Mouse (Mus musculus) intestine, embryonic 16.5 days (tissue): ENCODE measurements around the gene Ksr2. TPM values are rescaled to one million over a fixed set of nuclear protein-coding genes. Genes with fewer than 3 reads are reported as not detected.
"Not testable (repeated sequence)": the region's sequence is repeated elsewhere in the genome, so short reads cannot be mapped to it uniquely, and the experiment has no call there.

Experiments used
- ATAC-seq: fragments of 200-750 bp; cut with Nextera tagmentation; 2 replicates; pipeline ENCODE4 v1.8.0; 2017; ENCODE audit warnings: moderate TSS enrichment, moderate library complexity
- H3K27ac ChIP-seq: fragments of 300-500 bp; sonication (generic); 2 replicates; pipeline ENCODE4 v1.5.1; 2014; ENCODE audit warnings: mild to moderate bottlenecking, low read length
- H3K27me3 ChIP-seq: fragments of 300-500 bp; sonication (generic); replicated peaks from 2 replicates; pipeline ENCODE4 v1.6.1; 2014; ENCODE audit warnings: low read length, control low read depth, mixed read lengths; ENCODE audit not compliant: control insufficient read depth, insufficient read depth
- H3K36me3 ChIP-seq: fragments of 300-500 bp; sonication (generic); 2 replicates; pipeline ENCODE4 v1.6.1; 2014; ENCODE audit warnings: low read length, control low read depth; ENCODE audit not compliant: control insufficient read depth, insufficient read depth
- H3K4me1 ChIP-seq: fragments of 300-500 bp; sonication (generic); 2 replicates; pipeline ENCODE4 v1.6.1; 2014; ENCODE audit warnings: low read length, control low read depth, mixed read lengths; ENCODE audit not compliant: control insufficient read depth, insufficient read depth
- H3K4me2 ChIP-seq: fragments of 300-500 bp; sonication (generic); 2 replicates; pipeline ENCODE4 v1.6.1; 2014; ENCODE audit warnings: low read depth, low read length, control low read depth
- H3K4me3 ChIP-seq: fragments of 300-500 bp; sonication (generic); 2 replicates; pipeline ENCODE4 v1.5.1; 2014; ENCODE audit warnings: mild to moderate bottlenecking, low read length
- H3K9ac ChIP-seq: fragments of 300-500 bp; sonication (generic); 2 replicates; pipeline ENCODE4 v1.6.1; 2014; ENCODE audit warnings: low read depth, low read length
- H3K9me3 ChIP-seq: fragments of 300-500 bp; sonication (generic); 2 replicates; pipeline ENCODE4 v1.6.1; 2016; ENCODE audit warnings: low read length, control low read depth; ENCODE audit not compliant: control insufficient read depth
- WGBS: fragments of 180-500 bp; shearing (Covaris S2); extraction: QIAGEN DNeasy Blood & Tissue Kit; methylation state at CpG from one replicate; pipeline ENCODE4 v1.1.7; 2014; 5-methylcytosine and 5-hydroxymethylcytosine counted together
- polyA plus RNA-seq: library from polyadenylated mRNA; unstranded; fragments of >200 nt; fragmentation: Nextera tagmentation; extraction: Ambion mirVana; gene quantifications from 2 replicates; pipeline ENCODE4 v1.2.1, GENCODE M21; 2015

Gene Ksr2
- polyA plus RNA-seq, 1 experiment from 2014 or later: 0.20 TPM

DNA sequence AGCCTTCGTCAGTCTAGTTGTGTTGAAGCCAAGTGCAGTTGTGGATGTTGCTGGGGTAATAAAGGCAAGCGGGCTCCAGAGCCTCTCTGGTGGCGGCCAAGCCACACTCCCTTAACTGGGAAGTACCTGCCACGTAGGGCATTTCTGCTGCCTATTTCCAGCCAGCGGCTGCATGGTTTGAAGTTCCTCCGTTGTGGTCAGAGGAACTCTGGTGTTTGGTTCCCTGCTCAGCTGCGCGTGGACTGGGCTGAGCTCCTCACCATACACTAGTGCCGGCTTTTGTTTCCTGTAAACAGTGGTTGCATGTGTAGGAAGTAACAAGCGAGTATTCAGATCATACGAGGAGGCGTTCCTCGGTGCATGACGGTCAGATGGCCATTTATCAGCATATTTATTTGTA, 36.1 kb upstream of the Ksr2 start:
- not testable (repeated sequence) for H3K4me1 ChIP-seq, H3K9ac ChIP-seq, H3K4me3 ChIP-seq, H3K9me3 ChIP-seq, H3K4me2 ChIP-seq, ATAC-seq, H3K27ac ChIP-seq, H3K27me3 ChIP-seq
- peaks cover 35% of the 10 kb centered on the region for H3K36me3 ChIP-seq
- 92% methylated on average over 14 of the region's 14 CpGs for WGBS

- H3K4me1 ChIP-seq: no peaks in the 10 kb centered on the region
- H3K27ac ChIP-seq: no peak overlapping the region
- 68% methylated on average over 4 of the region's 4 CpGs for WGBS
- no peak overlapping the region for H3K4me2 ChIP-seq
- H3K9me3 ChIP-seq: no peaks in the 10 kb centered on the region
- H3K9ac ChIP-seq: no peak overlapping the region
- peaks cover 42% of the 10 kb centered on the region for H3K36me3 ChIP-seq
- no peaks in the 10 kb centered on the region for H3K27me3 ChIP-seq
- no peak for ATAC-seq
- no peak overlapping the region for H3K4me3 ChIP-seq
Observed at GRCm38 (mm10) chr5:117380199-117380598, 33.6 kb upstream of the Ksr2 start.

DNA sequence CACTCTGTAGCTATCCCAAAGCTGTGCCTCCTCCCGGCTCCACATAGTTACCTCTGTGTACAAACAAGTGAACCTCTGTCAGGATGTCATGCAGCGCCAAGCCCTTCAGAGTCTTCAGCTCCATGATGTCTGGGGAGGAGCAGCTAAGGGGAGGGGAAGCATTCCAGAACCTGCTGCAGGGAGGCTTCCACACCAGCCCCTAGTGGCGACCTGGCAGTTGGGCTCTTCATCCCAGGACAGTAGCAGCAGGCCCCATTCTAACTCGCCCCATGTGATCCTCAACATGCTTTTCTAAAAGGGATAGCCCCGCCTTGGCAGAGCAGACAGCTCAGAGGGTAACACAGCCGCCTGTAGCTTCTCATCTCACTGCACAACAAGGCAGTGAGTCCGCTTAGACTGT, 32.0 kb upstream of the Ksr2 start:
- Histone ChIP-seq H3K9ac (no peak overlapping the region), H3K27ac (no peak overlapping the region), H3K9me3 (no peaks in the 10 kb centered on the region), H3K4me3 (no peak overlapping the region), H3K36me3 (peaks cover 30% of the 10 kb centered on the region), H3K4me2 (no peak overlapping the region), H3K27me3 (no peaks in the 10 kb centered on the region), H3K4me1 (no peaks in the 10 kb centered on the region)
- peak; percentile 32; the same call in 1 of the 2 replicates for ATAC-seq
- WGBS: 81% methylated on average over 7 of the region's 7 CpGs

- Histone ChIP-seq H3K4me2 (no peak overlapping the region), H3K36me3 (peaks cover 25% of the 10 kb centered on the region), H3K9ac (no peak overlapping the region), H3K27me3 (no peaks in the 10 kb centered on the region), H3K27ac (no peak overlapping the region), H3K4me1 (peaks cover 11% of the 10 kb centered on the region), H3K9me3 (no peaks in the 10 kb centered on the region), H3K4me3 (no peak overlapping the region)
- no peak for ATAC-seq
- WGBS: 83% methylated on average over 12 of the region's 12 CpGs
Observed at GRCm38 (mm10) chr5:117383198-117383597, 30.6 kb upstream of the Ksr2 start.

- H3K4me1 ChIP-seq: peaks cover 15% of the 10 kb centered on the region
- peak overlapping the region; percentile 54 for H3K27ac ChIP-seq
- ATAC-seq: peak; percentile 75
- H3K9ac ChIP-seq: peak overlapping the region; percentile 93
- 10% methylated on average over 16 of the region's 16 CpGs for WGBS
- H3K36me3 ChIP-seq: peaks cover 10% of the 10 kb centered on the region
- H3K27me3 ChIP-seq: no peaks in the 10 kb centered on the region
- peaks cover 7% of the 10 kb centered on the region for H3K9me3 ChIP-seq
- H3K4me2 ChIP-seq: peak overlapping the region; percentile 73
- peak overlapping the region; percentile 85 for H3K4me3 ChIP-seq
Observed at GRCm38 (mm10) chr5:117388296-117388751, 25.5 kb upstream of the Ksr2 start.

GRCm38 (mm10) chr5:117388877-117389276, 24.9 kb upstream of the Ksr2 start, which contains the start of gene Rfc5:
Rfc5 (minus strand) TSS chr5:117389047.
- Histone ChIP-seq H3K27ac (peak within 1 kb of the TSS; percentile 54), H3K9me3 (peaks cover 7% of the 10 kb centered on the region), H3K9ac (peak within 1 kb of the TSS; percentile 93), H3K4me2 (peak within 1 kb of the TSS; percentile 73), H3K4me1 (peaks cover 15% of the 10 kb centered on the region), H3K27me3 (no peaks in the 10 kb centered on the region), H3K4me3 (peak within 1 kb of the TSS; percentile 85), H3K36me3 (peaks cover 6% of the 10 kb centered on the region)
- under 1% methylated on average over 44 of the region's 44 CpGs for WGBS
- ATAC-seq: peak; percentile 99

- WGBS: 82% methylated on average over 1 of the region's 1 CpGs
Observed at GRCm38 (mm10) chr5:117390895-117391294, 22.9 kb upstream of the Ksr2 start.

DNA sequence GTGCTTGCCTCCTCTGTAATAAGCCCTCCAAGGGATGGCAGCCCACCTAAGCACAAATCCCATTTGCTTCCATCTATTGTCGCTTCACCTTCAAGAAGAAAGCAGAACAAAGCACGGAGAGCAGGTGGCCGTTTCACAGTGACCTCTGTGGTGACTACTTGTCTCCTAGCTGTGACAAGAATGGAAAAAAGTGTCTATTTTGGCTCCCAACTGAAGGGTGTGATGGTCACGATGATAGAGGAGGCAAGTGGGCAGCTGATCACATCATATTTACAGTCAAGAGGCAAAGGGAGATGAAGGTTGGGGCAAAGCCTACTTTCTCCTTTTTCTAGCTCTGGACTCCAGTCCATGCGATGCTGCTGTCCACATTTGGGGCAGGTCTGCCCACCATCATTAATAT, 18.0 kb upstream of the Ksr2 start:
- no peaks in the 10 kb centered on the region for H3K27me3 ChIP-seq
- H3K4me3 ChIP-seq: no peak overlapping the region
- H3K4me2 ChIP-seq: no peak overlapping the region
- no peak overlapping the region for H3K27ac ChIP-seq
- H3K9ac ChIP-seq: no peak overlapping the region
- peaks cover 7% of the 10 kb centered on the region for H3K9me3 ChIP-seq
- 89% methylated on average over 5 of the region's 5 CpGs for WGBS
- ATAC-seq: no peak
- H3K4me1 ChIP-seq: no peaks in the 10 kb centered on the region
- no peaks in the 10 kb centered on the region for H3K36me3 ChIP-seq

More at GRCm38 (mm10) chr5:117390895-117391294, 22.9 kb upstream of the Ksr2 start:
- Histone ChIP-seq H3K4me2 (no peak overlapping the region), H3K36me3 (no peaks in the 10 kb centered on the region), H3K27ac (no peak overlapping the region), H3K9ac (no peak overlapping the region), H3K9me3 (peaks cover 7% of the 10 kb centered on the region), H3K27me3 (no peaks in the 10 kb centered on the region), H3K4me3 (no peak overlapping the region), H3K4me1 (peaks cover 15% of the 10 kb centered on the region)
- no peak for ATAC-seq

DNA sequence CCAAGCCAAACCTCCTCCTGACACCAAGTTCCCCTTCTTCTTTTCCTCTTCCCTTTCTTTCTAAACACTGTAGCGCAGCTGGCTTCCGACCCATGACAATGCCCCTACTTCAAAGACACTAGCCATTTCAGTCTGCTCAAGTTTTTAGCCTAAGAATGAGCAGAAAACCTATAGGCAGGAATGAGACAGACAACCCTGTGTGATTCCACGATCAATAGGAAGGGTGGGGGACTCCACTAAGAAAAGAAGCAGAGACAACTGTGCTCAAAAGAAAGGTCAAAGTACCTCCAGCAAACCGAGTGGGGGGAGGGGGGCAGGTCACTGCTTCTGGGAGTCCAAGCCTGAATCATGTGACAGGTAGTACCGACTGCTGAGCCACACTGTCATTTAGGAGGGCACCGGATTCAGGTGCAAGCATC, 17.2 kb upstream of the Ksr2 start:
- H3K9me3 ChIP-seq: peaks cover 7% of the 10 kb centered on the region
- no peaks in the 10 kb centered on the region for H3K27me3 ChIP-seq
- no peak overlapping the region for H3K27ac ChIP-seq
- no peak for ATAC-seq
- no peak overlapping the region for H3K9ac ChIP-seq
- no peak overlapping the region for H3K4me2 ChIP-seq
- H3K36me3 ChIP-seq: no peaks in the 10 kb centered on the region
- no peak overlapping the region for H3K4me3 ChIP-seq
- WGBS: 54% methylated on average over 6 of the region's 6 CpGs
- H3K4me1 ChIP-seq: no peaks in the 10 kb centered on the region

- peaks cover under 1% of the 10 kb centered on the region; the same call in 1 of the 2 replicates for H3K27me3 ChIP-seq
- no peak overlapping the region for H3K27ac ChIP-seq
- no peaks in the 10 kb centered on the region for H3K36me3 ChIP-seq
- ATAC-seq: no peak
- WGBS: 78% methylated on average over 6 of the region's 6 CpGs
- H3K4me2 ChIP-seq: no peak overlapping the region
- H3K4me3 ChIP-seq: no peak overlapping the region
- H3K4me1 ChIP-seq: no peaks in the 10 kb centered on the region
- H3K9ac ChIP-seq: no peak overlapping the region
- peaks cover 2% of the 10 kb centered on the region; the same call in 1 of the 2 replicates for H3K9me3 ChIP-seq
Observed at GRCm38 (mm10) chr5:117397371-117397770, 16.4 kb upstream of the Ksr2 start.
